Mouse (Mus musculus) cortical plate, adult 2 months (tissue): ENCODE data around the gene Ooep. TPM values are rescaled to one million over a fixed set of nuclear protein-coding genes. Genes with fewer than 3 reads are reported as not detected.

Experiments used
- H3K27ac ChIP-seq: fragments of 200-500 bp; 2 replicates; pipeline ENCODE4 v1.5.1; 2012; ENCODE audit warnings: low read length, control low read depth, inconsistent platforms; ENCODE audit not compliant: insufficient read depth
- H3K4me1 ChIP-seq: fragments of 200-500 bp; 2 replicates; pipeline ENCODE4 v1.6.1; 2011; ENCODE audit warnings: low read length; ENCODE audit not compliant: control insufficient read depth, insufficient read depth
- H3K4me3 ChIP-seq: fragments of 200-500 bp; 2 replicates; pipeline ENCODE4 v1.5.1; 2011; ENCODE audit warnings: mild to moderate bottlenecking, low read length, control low read depth; ENCODE audit not compliant: insufficient read depth
- CTCF ChIP-seq: fragments of 200-500 bp; IDR thresholded peaks from 2 replicates; pipeline ENCODE4 v1.5.1; 2011; ENCODE audit warnings: mild to moderate bottlenecking, control low read depth, low read length; ENCODE audit not compliant: insufficient read depth; ENCODE audit errors: extremely low read depth
- POLR2A ChIP-seq: fragments of 200-500 bp; IDR thresholded peaks from 2 replicates; pipeline ENCODE4 v1.6.1; 2011; ENCODE audit warnings: mild to moderate bottlenecking, low read length, control low read depth; ENCODE audit not compliant: insufficient read depth; ENCODE audit errors: extremely low read depth
- polyA plus RNA-seq: library from polyadenylated mRNA; depleted of rRNA; stranded (reverse); fragments of >200 nt; gene quantifications from 2 replicates; pipeline ENCODE4 v1.2.3, GENCODE M21; 2012; rRNA removed

The Ooep gene
- polyA plus RNA-seq: 0.06 and 0.08 TPM in 2 replicates

- no peak for TF ChIP-seq POLR2A
- Histone ChIP-seq H3K27ac (no peak within 1 kb of the TSS), H3K4me3 (no peak within 1 kb of the TSS), H3K4me1 (no peaks in the 10 kb centered on the region)
These were observed at the start of gene Ooep for GRCm38 (mm10) chr9:78378113-78378785. Gene Ooep (minus strand): TSS chr9:78378725.

DNA sequence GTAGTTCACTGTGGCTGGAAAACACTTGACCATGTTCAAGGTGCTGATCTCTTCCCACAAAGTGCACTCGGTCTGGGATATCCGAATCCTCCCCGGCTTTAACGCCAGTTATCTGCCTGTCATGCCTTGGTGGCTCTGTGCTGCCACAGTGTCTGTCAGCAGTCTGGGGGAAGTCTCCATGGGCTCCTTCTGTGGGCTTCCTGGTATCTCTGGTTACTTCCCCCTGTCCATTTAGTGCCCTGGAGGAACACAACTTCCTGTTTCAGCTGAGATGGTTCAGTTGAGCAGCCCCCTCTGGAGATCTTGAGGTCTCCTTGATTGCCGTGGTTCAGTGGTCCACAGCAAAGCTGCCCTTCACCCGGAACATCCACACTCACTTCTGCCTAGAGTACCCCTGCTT, 49.7 kb upstream of the Ooep start:
- no peak for TF ChIP-seq POLR2A
- TF ChIP-seq CTCF: no peak
- Histone ChIP-seq H3K27ac (no peak overlapping the region), H3K4me3 (no peak overlapping the region), H3K4me1 (no peaks in the 10 kb centered on the region)

GRCm38 (mm10) chr9:78427362-78427781, 48.8 kb upstream of the Ooep start:
- H3K4me1 ChIP-seq: no peaks in the 10 kb centered on the region
- H3K27ac ChIP-seq: no peak overlapping the region
- peak overlapping the region; percentile 26 for H3K4me3 ChIP-seq
- TF ChIP-seq POLR2A (no peak), CTCF (no peak)

DNA sequence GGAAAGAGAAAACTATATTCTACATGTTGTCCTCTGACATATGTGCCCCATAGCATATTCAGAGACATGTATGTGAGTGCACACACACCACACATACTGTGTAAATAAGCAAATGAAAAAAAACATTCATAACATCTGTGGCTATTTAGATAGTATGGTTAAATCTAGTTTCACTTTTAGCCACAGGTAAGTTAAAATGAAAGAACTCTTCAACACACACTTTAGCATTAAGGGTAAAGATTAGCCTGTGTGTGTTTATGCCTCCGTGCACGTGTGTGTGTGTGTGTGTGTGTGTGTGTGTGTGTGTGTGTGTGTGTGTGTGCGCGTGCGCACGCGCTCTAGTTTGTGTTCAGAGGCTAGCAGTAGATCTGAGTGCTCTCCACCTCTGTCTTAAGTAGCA, 23.1 kb upstream of the Ooep start:
- no peak for TF ChIP-seq CTCF
- TF ChIP-seq POLR2A: no peak
- Histone ChIP-seq H3K4me3 (no peak overlapping the region), H3K27ac (no peak overlapping the region), H3K4me1 (no peaks in the 10 kb centered on the region)

DNA sequence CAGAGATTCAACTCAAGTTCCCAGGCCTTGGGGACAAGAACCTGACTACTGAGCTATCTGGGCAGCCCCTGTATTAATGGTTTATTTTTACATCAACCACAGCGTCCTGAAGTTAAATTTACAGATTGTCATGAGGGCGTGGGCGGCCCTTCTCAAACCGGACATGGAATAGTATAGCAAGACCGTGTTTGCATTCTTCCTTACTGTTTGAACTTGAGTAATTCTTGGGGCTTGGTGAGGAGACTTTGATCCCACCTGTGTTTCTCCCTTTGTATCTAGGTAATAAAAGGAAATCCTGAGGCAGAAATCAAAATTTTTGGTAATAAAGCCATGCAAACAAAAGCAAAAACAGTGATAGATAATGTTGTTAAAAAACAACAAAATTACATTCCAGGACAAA, 22.0 kb upstream of the Ooep start:
- TF ChIP-seq CTCF: no peak
- TF ChIP-seq POLR2A: no peak

DNA sequence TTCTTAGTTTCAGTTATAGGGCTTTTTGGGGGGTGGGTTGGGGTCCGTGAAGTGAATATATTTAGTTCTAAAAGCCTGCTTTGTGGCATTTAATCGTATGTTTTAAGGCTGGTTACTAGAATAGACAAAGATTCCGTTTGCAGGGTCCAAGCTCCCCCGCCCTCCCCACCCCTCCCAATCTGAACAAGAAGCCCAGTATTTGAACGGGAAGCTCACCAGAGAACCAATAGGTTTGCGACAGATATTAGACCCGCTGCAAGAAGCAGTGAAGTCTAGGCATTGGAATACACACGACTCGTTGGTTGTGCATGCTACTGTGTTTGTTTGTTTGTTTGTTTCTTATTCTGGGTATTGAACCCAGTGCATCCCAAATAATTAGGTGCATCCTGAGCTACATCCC, 18.0 kb upstream of the Ooep start:
- Histone ChIP-seq H3K4me3 (no peak overlapping the region), H3K27ac (no peak overlapping the region), H3K4me1 (no peaks in the 10 kb centered on the region)
- TF ChIP-seq CTCF (no peak), POLR2A (no peak)

More for the DNA sequence above, 22.0 kb upstream of the Ooep start:
- Histone ChIP-seq H3K27ac (no peak overlapping the region), H3K4me1 (no peaks in the 10 kb centered on the region), H3K4me3 (no peak overlapping the region)

GRCm38 (mm10) chr9:78395630-78396351, 17.3 kb upstream of the Ooep start, which contains the start of gene Ddx43:
Gene Ddx43 (plus strand): TSS chr9:78395777.
- no peak within 1 kb of the TSS for H3K27ac ChIP-seq
- H3K4me1 ChIP-seq: no peaks in the 10 kb centered on the region
- no peak within 1 kb of the TSS for H3K4me3 ChIP-seq
- TF ChIP-seq POLR2A (no peak), CTCF (no peak)

GRCm38 (mm10) chr9:78395244-78395629, 16.7 kb upstream of the Ooep start:
- Histone ChIP-seq H3K4me3 (no peak overlapping the region), H3K27ac (no peak overlapping the region)
- TF ChIP-seq CTCF: no peak
- TF ChIP-seq POLR2A: no peak

DNA sequence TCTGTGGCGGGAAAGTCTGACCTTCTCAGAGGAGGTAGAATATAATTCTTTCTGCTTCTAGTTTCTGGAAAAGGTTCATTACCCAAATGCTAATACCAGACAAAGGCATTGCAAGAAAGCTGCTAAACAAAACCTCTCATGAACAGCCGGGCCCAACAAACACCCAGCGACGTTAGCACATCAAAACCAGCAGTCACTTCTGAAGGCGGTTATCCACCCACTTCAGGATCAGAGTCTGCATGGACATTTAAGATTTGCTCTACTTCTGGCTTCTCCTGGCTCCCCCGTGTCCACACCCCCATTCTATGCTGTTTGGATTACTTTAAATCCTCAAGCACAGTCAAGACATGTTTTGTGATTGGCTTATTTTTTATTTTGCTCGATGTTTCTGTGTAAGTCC, 16.1 kb upstream of the Ooep start:
- H3K4me3 ChIP-seq: no peak overlapping the region
- no peaks in the 10 kb centered on the region for H3K4me1 ChIP-seq
- no peak for TF ChIP-seq POLR2A
- no peak for TF ChIP-seq CTCF
- no peak overlapping the region for H3K27ac ChIP-seq

More at GRCm38 (mm10) chr9:78395244-78395629, 16.7 kb upstream of the Ooep start:
- no peaks in the 10 kb centered on the region for H3K4me1 ChIP-seq

DNA sequence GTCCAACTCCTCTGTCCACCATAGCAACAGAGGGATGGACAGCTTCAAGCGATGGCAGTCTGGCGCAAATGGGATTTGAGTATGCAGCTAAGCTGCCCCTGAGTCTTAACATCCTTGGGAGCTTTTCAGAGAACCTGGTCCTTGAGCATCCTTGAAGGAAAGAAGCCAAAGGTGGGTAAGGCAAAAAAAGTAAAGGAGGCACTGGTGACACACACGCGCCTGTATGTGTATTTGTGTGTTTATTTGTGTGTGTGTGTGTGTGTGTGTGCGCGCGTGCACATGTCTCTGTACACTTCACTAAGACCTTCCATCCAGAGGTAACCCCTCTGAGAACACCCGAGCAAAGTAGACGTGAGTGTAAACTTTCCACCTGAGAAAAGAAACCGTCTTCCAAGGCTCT, 15.2 kb upstream of the Ooep start:
- TF ChIP-seq POLR2A (no peak), CTCF (no peak)
- Histone ChIP-seq H3K27ac (no peak overlapping the region), H3K4me3 (no peak overlapping the region), H3K4me1 (no peaks in the 10 kb centered on the region)
